Mouse (Mus musculus) layer of hippocampus, adult 18-20 months (tissue): ENCODE data around the gene Fam89b. TPM values are rescaled to one million over a fixed set of nuclear protein-coding genes. Genes with fewer than 3 reads are reported as not detected.
"Not testable (repeated sequence)": the region's sequence is repeated elsewhere in the genome, so short reads cannot be mapped to it uniquely, and the experiment has no call there.

Experiments
- DNase-seq, 2 experiments: peaks; one replicate each; pipeline ENCODE4 v3.0.0; 2022; ENCODE audit warnings: low spot score in 2 of 2
- total RNA-seq, 2 experiments: library from RNA; stranded (reverse); gene quantifications; 2 replicates each; pipeline ENCODE4 v1.2.3; 2021

Fam89b gene
- total RNA-seq, 2 experiments from 2014 or later = 28.5 to 28.6 TPM

DNA sequence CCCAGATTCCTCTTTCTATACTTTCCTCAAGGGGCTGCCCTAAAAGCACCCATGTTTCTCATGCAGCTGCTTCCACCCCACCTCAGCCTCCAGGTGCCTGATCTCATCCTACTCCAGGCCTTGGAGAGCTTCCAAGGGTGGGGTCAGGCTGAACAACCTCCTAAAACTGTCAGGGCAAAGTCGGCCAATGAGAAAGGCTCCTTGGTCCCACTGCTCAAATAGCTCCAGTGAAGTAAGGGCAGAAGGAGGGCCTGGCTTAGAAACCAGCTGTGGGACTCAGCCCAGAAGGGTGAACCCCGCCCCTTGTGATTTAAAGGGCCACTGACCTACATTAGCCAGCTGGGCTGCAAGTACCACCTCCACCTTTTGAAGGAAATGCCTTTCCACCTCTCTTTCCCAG, 15.7 kb downstream of the Fam89b start:
- DNase-seq = no peak

DNA sequence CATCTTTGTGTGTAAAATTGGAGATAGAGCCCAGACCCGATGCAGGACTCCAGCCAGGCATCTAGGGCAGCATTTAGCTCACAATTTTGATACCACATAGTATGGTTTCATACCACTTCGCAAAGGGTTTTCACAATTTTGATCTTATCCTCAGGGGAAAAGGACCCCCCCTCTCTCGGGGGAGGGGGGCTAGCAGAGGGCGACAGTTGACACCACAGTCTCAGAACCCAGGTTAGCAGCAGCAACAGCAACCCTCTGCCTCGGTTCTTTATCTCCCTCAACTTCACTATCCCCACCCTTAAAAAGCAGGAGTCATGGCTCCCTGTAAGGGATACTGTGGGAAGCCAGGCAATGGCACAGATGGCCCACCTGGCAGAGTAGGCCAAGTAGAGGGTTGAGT, 16.2 kb downstream of the Fam89b start:
- DNase-seq = no peak

GRCm38 (mm10) chr19:5711907-5712460, 17.5 kb downstream of the Fam89b start:
- no peak for DNase-seq

DNA sequence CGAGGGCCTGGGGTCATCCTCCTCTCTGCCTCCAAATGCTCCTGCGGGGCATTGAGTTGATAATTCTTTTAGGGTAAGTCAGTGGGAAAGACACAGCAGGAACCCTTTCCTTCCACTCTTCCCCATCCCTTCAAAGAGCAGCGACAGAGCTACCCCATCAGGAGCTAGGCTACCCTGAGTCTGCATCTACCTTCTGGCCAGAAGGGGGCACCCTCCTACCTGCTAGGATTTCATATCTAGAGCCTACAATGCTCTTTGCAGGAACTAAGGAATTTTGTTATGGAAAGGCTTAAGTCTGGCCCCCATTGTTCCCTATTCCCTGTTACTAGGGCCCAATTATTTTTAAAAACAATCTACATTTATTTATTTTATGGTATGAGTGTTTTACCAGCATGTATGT, 18.2 kb downstream of the Fam89b start:
- DNase-seq = peak in 1 of 2 experiments; percentile 90

DNA sequence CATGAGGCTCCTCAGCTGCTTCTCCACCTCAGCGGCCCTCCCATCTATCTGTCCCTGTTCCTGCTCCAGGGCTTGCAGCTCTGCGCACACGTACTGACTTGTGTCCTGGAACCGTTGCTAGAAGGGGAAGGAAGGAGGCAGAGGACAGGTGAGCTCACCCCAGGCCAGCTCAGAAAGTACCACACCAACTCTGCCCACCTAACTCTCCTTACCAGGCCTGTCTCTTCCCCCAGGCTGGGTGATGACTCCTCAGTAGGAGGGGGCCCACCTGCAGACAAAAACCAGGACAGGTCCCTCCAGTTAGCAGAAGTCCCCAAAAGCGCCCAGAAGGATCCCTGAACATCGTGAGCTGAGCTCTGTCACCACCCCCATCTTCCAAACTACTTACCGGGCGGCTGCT, 18.9 kb downstream of the Fam89b start:
- DNase-seq = no peak

- DNase-seq = no peak
These were observed 19.4 kb downstream of the Fam89b start for GRCm38 (mm10) chr19:5710068-5710467.

DNA sequence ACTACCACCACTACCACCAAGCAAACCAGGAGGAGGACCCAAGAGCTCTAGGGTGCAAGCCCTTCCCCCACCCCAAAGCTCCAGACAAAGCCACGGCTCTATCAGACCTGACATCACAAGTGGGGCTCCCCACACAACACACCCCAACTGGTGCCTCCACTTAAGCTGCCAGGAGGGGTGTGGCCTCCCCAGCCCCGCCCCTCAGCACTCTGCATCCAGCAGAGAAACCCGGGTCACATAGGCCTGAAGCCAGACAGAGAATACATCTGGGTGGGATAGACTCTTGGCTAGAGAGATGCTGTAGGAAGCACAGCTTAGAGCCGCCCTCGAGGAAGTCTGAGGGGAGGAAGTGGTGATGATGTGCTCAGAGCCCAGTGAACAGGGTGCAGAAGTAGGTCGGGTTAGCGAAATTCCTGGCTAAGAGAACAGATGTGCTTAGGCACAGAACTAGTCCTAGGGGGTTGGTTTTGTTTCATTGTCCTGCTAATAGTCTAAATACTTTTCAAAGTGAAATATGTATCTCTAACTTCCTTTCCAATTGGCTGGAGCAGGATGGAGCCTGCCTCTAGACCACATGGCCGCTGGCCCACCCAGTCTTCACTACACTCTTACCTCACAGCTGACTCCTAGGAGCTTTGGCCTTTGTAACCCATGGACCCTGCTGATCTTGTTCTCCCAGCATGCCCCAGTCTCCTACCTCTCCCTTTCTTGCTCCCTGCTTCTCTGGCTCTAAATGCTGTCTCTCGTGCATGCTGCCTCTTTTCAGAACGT, 24.5 kb downstream of the Fam89b start:
- no peak for DNase-seq

DNA sequence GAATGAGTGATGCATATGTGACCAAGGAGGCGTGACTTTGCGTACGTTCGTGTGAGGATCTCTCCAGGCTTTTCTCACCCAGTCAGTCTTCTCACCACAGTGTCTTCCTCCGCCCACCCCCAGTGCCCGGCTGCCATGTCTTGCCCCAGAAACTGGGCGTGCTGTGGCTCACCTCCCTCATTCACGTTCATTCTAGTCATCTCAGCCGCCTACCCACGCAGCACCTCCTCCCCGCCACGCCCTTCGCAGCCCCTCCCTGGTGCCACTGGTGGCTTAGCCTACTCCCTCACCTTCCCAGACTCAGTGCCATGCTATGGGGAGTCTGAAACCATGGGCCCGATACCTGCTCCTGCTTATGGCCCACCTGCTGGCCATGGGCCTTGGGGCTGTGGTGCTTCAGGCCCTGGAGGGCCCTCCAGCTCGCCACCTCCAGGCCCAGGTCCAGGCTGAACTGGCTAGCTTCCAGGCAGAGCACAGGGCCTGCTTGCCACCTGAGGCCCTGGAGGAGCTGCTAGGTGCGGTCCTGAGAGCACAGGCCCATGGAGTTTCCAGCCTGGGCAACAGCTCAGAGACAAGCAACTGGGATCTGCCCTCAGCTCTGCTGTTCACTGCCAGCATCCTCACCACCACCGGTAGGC, 25.2 kb downstream of the Fam89b start, which contains the start of gene Kcnk7:
Gene Kcnk7 (plus strand): TSS at position 205 of the 638 bp plus-strand sequence.
- no peak for DNase-seq

DNA sequence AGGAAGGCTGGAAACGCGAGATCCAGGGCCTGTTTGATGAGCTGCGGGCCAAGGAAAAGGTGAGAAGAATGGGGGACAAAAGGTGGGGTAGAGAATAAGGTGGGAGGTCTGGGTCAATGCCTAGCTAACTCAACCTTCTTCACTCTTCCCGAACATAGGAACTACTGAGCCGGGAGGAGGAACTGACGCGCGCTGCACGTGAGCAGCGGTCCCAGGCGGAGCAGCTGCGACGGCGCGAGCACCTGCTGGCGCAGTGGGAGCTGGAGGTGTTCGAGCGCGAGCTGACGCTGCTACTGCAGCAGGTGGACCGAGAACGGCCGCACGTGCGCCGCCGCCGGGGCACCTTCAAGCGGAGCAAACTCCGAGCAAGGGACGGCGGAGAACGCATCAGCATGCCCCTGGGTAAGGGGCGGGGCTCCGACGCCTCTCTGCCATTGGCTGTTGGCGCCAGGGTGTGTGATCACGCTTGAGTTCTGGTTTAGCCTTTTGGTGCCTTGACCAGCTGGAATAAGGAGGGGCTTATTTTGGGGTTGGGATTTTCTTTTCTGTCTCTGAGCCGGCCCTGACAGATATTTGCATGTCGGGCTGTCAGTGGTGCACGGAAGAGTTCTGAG, 33.5 kb downstream of the Fam89b start:
- DNase-seq = no peak

- DNase-seq = no peak
These were observed 35.7 kb downstream of the Fam89b start for GRCm38 (mm10) chr19:5693801-5694200.

DNA sequence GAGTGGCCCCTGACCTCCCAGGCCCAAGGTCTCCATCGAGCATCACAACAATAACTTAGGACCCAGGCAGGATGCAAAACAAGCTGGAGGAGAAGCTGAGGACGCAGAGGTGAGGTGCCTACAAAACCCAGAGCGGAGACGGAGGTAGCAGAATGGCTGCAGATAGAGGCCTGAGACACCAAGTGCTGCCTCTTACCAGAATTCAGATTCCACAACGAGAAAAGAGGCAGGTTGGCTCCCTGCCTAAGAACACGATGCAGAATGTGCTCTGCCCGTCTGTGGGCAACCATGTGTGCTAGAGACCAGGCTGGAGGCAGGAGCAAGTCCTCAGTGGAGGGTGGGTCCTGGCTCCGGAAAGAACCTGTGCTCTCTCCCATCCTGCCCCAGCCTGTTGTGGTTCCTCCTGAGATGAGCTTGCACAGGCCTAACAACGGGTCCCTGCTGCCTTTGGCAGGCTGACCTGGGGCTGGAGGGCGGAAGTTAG, 36.5 kb downstream of the Fam89b start:
- DNase-seq = peak in 1 of 2 experiments; percentile 63

GRCm38 (mm10) chr19:5692086-5692912, 37.2 kb downstream of the Fam89b start:
- no peak for DNase-seq

- no peak for DNase-seq
These were observed 37.9 kb downstream of the Fam89b start for GRCm38 (mm10) chr19:5691601-5692000.

DNA sequence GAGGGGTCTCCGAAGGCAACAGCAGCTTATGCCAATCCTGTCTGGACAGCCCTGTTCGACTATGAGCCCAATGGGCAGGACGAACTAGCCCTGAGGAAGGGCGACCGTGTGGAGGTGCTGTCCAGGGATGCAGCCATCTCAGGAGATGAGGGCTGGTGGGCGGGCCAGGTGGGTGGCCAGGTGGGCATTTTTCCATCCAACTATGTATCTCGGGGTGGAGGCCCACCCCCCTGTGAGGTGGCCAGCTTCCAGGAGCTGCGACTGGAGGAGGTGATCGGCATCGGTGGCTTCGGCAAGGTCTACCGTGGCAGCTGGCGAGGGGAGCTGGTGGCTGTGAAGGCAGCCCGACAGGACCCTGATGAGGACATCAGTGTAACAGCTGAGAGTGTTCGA, 39.1 kb downstream of the Fam89b start:
- no peak for DNase-seq

- DNase-seq = peak; percentile 67 to 76
These were observed 39.7 kb downstream of the Fam89b start for GRCm38 (mm10) chr19:5689565-5690342.

- DNase-seq = peak in 1 of 2 experiments; percentile 24
These were observed 40.4 kb downstream of the Fam89b start for GRCm38 (mm10) chr19:5689088-5689428.

DNA sequence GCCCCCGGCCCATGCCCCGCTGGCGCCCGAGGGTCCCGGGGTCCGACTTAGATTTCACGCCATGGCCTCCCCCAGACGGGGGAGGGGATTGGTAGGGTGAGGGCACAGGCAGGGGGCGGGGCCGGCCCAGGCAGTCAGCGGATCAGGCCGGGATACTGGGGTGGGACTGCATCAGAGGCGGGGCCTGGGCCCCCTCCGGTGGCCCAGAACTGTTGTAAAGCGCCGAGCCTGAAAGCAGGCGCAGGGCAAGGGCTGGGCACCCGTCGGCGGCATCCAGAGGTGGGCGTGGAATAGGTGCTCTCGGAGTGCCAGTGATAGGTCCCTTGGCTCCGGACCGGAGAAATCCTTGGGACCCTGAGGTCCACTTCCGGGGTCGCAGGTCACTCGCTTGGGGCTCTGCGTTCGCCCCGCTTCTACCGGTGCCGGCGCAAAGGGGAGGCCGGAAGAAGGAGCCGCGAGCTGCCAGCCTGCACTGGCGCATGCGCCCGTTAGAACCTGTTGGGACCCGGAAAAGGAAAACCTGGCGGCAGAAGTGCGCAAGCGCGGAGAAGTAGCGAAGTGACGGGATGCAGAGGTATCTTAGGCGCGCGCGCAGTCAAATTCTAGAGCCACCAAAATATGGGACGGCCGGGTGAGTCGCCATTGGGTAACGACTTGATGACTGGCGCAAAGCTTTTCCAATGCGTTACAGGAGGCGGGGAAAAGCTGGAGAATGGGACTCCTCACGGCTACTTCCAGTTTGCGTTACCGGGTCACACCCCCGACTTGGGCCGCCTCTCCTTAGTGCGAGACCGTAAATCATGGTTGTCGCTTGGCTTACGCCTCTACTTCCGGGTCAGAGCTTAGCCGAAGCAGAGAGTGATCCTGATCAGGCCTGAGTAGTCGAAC, 41.0 kb downstream of the Fam89b start, which contains the start of the genes Map3k11 and Pcnx3:
Gene Map3k11 (plus strand): TSS at position 543 of the 888 bp plus-strand sequence.
Gene Pcnx3 (minus strand): TSS at position 709 of the 888 bp plus-strand sequence.
- DNase-seq = peak; percentile 98 to 99

DNA sequence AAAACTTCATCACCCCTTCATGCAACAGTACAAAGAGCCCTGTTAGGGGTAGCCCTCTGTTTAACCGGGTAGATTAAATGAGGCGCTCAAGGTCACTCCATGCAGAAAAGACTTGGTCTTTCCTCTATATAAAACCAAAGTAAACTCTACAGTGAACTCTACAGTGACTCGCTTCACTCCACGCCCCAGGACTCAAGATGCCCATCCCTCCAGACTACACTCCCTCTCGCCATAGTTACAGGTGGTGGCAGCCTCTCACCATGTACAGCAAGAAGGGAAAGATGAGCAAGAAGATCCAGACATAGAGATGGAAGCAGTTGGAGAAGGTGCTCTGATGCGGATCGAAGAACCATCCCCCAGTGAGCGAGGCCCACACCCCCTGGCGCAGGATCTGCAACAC, 41.7 kb downstream of the Fam89b start:
- no peak for DNase-seq

GRCm38 (mm10) chr19:5686954-5687353, 42.5 kb downstream of the Fam89b start:
- not testable (repeated sequence) for DNase-seq
